Mouse (Mus musculus): ENCODE measurements around the gene Otub1. TPM values are rescaled to one million over a fixed set of nuclear protein-coding genes. Genes with fewer than 3 reads are reported as not detected.

The Otub1 gene
- total RNA-seq, 2 experiments from 2014 or later = 133 to 135 TPM

DNA sequence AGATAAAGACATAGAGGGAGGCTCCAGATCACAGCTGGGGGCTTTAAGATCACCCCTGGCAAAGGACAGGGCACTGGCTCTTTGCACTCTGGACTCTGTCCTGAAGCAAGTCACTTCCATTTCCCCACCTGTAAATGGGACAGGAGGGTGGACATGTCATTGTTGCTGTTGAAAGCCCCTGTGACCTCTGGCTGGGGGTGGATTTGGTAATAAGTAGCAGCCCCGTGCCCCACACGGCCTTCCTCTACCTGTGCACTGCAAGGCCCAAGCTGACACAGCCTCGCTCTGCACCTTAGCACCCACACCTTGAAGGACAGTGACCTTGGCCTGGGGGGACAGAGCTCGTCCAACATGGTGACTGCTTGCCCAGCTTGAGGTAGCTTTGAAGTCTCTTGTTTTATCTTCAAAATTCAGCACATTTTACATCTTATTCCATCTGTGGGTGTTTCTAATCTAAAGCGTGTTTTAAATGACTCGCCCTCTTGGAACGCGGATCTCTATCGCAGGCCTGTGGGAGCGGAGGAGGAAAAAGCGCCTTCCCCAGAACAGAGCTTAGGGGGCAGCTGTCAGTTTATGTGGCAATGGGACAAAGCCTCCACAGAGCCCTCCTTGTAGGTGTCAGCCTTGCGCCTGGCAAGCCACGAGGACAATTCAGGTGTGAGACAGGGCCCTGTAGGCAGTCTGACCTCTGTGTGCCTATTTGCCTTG lies 28.2 kb downstream of the Otub1 start:
- DNase-seq (ENCODE audit: low spot score in 2 of 2) = no peak

DNA sequence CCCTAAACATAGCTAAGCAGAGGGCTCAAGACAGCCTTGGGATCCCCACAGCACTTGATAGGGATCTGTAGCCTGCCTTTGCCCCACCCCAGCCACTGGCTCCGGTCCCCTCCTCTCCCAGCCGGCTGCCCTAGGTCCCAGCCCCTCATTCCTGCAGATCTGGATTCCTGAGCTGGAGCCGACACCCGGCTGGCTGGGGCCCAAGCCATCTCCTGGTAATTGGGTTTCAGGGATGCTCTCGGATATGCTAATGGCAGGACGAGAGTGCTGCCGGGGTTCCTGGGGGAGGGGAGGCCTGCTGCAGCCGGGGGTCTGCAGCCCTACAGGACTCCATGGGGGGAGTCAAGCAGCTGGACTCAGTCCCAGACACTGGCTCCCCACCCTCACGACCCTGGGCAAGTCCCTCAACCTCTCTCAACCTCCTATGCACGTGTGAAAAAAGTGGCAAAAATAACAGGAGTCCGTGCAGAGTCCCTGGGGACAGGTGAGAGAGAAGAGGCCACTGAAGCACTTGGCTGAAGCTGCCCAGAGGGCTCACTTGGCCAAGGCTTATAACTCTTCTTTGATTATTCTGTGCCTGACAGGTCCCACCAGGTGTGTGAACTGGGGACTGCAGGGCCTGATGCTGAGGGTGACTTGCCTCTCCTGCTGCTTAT lies 29.9 kb downstream of the Otub1 start:
- no peak for DNase-seq (ENCODE audit: low spot score in 2 of 2)

DNA sequence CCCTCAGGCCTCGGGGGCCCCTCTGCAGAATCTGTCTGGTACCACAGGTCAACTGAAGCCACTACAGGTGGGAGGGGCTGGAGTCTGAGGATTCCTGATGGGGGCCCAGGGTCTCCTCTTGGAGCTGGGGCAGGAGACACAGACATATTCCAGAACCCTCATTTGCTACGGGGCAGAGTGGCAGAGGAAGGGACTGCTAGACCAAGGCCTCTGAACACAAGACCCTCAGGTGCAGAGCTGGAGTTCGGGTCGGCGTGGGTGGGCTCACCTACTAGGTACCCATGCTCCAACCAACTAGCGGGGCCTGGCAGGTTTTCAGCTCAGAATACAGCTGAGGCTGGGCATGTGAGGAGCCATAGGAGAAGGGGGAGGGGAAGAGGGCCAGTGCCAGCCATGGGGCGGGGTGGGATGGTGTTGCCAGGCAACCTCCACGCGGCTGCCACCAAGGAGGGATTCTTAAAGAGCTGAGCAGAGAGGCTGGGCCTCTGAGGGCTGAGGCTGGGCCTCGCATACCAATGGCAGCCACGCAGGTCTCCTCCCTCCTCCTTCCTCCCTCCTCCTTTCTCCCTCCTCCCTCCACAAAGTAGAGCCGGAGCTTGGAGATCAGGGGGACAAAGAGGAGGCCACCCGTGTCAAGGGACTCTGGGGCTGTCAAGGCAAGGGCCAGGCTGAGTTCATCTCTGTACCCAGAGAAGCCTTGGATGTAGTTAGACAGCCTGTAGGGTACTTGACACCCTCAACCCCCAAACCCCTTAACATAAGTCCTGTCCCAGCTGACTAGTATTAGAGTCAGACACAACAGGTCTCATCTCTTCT lies 33.9 kb downstream of the Otub1 start:
- DNase-seq (ENCODE audit: low spot score in 2 of 2) = no peak

DNA sequence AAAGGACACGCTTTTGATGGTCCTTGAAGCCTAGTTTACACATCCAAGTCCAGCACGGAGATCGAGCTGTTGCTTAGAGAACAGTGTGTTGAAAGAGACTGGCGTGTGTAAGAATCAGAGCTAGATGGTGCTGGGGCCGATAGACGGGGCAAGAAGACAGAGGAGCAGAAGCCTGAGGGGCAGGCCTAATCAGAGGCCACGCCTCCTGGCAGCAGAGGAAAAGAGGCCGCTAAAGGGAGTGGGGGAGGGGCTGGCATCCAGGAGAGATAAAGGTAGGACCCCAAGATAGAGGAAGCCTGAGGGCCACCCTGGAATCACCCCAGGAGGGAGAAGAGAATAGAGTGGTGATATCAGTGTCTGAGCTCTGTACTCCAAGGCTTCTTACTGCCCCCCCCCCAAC lies 34.7 kb downstream of the Otub1 start:
- no peak for DNase-seq (ENCODE audit: low spot score in 2 of 2)

DNA sequence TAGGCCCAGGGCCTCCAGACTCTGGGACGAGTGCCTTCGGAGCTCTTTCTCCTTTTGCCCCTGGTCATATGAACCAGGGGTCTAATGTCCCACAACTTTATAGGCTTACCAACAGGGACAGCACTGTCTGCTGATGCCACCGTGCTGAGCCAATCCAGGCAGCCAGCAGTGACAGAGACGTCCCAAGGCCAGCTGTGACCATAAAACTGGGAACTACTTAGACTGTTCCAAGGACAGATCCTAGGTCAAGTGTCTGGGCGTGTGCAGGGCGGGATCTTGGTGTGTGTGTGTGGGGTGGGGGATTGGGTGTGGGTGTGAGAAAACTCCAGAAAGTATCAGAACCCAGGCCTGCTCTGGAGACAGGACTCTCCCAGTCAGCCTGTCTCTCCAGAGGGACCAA lies 35.2 kb downstream of the Otub1 start:
- no peak for DNase-seq (ENCODE audit: low spot score in 2 of 2)

DNA sequence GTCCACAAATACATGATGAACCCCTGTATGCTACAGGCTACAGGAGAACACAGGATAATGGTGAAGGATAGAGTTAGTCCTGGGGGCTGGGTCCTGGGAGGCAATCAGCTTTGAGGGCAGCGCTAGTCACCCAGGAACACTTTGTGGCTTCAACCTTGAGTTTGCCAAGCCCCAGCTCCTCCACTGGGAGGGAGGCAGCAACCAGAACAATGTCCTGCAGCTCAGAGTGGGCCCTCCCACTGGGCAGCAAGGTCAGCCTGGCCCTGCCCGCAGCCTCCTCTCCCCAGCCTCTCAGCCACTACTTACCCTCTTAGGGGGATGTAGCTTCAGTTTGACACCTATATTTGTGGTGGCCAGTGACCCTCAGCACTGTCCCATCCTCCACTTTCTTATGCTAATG lies 37.7 kb downstream of the Otub1 start:
- DNase-seq (ENCODE audit: low spot score in 2 of 2) = no peak

DNA sequence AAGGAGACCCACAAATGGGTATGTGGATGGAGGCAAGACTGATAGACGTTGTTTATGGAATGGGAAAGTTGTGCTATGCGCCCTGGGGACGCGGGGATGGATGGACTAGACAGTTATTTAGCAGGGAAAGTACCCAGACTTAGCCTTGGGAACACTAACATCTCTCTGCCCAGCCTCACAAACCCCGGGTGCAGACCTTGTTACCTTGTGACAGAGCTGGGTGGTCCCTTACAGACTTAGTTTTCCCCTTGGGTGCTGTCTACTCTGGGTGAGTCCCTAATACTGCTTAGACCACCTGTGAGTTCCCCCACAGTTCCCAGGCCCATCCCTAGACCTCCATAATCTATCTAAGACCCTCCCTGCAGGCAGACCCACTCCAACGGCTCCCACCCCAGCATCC lies 39.3 kb downstream of the Otub1 start:
- DNase-seq (ENCODE audit: low spot score in 2 of 2) = no peak

DNA sequence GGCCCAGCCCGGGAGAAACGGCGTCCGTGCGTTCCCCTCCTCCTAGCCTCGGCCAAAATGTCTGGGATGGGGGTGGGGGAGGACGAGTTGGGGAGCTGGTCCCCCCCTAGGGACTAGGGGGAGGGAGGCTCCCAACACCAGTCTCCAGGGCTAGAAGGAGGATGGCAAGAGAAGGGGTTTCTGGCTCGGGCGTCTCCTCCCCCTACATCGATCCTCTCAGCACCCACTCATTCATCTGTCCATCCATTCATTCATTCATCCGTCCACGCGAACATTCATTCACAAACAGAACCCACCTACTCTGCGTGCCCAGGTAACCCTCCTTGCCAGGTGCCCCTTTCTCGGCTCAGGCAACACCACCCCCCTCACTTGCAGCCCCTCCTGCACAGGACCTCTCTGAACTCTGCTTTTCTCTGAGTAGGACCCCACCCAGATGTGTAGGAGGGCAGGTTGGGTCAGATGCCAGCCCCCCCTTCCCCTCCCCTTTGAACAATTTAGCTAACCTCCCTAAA lies 39.9 kb downstream of the Otub1 start:
- no peak for DNase-seq (ENCODE audit: low spot score in 2 of 2)

DNA sequence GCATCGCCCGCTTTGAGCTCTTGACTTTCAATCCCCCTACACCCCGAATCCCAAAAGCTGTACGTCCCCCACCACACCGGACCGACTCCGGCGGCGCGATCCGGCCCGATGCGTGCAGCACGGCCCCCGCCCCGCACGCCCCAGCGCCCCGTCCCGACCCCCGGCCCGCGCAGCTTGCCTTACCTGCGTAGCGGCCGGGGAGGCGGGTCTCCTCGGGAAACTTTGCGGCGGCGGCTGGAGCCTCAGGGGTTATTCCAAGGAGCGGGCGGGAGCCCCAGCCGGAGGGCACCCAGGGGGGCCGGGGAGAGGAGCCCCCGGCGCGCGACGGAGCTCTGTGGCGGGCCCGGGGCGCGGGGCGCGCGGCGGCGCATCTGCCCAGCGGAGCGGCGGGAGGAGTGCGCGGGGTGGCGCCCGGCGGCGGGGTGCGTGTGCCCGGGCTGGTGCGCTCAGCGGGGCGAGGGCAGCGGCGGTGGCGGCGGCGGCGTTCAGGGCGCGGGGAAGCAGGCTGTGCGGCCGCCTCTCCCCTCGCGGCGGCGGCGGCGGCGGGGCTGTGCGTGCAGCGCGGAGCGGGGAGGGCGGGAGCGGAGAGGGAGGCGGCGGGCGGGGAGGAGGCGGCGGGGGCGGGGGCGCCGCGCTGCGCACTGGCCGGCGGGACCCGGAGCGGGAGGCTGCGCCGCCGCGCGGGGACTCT lies 40.5 kb downstream of the Otub1 start:
- DNase-seq (ENCODE audit: low spot score in 2 of 2) = no peak

DNA sequence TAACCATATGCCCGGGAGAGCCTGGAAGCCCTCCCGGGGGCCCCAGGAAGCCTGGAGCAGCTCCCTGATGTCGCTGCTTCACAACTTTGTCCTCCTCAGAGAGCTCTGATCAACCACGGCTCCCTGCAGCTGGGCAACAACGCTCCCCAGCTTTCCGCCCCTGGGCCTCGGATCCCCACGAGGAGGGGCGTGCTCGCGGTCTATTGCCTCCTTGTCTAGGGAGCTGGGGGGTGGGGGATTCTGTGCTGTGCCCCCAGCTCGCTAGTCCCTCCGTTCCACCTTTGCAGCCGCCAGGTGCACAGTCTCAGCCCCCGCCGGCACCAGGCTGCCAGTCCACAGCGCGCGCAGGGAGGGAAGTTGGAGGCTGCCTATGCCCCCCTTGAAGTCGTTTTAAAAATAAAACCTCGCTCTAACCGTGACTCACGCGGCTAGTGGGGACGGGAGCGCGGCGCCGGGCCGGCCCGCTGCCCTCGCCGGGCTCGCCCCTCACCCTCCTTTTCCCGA lies 41.2 kb downstream of the Otub1 start:
- DNase-seq (ENCODE audit: low spot score in 2 of 2) = no peak

DNA sequence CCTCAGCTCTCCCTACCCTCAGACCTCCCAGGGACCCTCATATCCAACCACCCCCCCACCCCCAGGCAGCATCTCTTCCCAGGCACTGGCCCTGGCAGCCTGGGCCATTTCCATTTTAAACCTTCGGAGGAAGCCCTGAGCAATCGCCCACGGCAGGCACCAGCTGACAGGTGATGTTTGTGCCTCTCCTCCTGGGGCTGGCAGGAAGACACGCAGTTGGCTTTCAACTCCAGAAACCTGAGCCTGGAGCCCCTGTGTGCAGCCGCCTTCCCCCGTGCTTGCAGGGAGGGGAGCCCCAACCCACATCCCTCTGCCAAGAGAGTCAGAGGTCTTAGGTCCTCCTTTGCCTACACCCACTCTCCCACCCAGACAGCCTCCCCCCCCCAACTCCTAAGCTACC lies 41.9 kb downstream of the Otub1 start:
- DNase-seq (ENCODE audit: low spot score in 2 of 2) = no peak

DNA sequence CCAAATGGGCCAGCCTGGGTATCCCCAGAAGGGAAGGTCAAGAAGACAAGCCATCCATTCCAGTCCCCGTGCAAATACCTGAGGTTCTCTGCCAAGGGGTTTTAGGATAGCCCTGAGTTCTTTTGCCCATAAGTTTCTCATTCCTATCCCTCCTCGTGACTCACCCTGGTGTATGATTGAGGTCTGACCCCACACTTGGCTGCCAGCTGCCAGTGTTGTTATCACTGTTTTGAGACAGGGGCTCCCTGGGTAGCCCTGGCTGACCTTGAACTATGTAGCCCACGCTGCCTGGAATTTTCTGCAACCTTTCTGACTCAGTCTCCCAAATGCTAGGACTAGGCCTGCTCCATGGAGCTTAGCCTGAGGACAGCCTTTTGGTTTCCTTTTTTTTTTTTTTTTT lies 45.1 kb downstream of the Otub1 start:
- no peak for DNase-seq (ENCODE audit: low spot score in 2 of 2)

DNA sequence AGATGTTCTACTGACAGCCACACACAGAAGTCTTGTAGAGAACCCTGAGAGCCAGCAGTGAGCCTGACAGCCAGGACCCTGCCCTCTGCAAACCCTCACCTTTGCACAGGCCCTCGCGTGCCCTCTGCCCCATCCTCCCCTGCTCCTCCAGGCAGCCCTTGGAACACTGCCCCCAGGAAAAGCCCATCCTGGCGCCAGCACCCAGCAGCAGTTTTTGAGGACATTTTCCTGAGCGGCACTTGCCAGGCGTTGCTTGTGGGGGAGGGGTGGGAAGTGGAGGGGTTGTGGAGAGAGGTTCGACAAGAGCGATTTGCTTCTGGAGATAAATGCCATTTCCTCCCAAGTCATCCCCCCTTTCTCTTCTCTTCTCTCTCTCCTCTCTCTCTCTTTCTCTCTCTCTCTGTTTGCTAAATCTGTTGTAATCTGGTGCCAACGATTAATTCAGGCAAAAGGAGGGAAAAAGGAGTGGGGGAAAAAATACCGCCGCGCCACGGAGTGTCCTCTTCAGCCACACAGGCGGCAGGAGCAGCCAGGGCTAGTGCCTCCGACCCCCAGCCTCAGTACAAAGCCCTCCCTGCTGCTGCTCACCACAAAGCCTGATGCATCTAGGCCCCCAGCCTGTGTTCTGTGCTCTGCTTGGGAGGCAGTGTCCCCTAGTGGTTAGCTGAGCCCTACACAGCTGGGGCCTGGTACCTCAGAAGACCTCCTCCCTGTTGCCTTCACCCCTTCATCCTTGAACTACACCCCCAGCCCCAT lies 45.8 kb downstream of the Otub1 start:
- DNase-seq (ENCODE audit: low spot score in 2 of 2) = no peak

DNA sequence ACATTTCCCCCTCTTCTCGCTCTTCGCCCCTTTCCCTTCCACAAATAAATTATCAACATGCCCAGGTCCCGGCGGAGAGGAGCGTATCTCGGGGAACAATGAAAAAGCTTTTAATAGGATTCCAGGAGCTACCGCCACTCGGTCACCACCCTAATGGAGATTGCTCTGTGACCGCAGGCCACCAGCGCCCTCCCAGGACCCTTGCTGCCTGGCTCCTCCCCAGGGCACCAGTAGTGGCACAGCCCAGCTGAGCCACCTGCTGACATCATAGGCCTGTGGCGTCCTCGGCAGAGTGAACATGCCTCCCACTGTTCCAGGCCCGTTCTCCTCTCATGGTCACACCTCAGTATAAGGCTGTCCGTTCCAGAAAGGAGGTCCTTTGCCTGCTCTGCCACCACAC lies 48.4 kb downstream of the Otub1 start:
- no peak for DNase-seq (ENCODE audit: low spot score in 2 of 2)

DNA sequence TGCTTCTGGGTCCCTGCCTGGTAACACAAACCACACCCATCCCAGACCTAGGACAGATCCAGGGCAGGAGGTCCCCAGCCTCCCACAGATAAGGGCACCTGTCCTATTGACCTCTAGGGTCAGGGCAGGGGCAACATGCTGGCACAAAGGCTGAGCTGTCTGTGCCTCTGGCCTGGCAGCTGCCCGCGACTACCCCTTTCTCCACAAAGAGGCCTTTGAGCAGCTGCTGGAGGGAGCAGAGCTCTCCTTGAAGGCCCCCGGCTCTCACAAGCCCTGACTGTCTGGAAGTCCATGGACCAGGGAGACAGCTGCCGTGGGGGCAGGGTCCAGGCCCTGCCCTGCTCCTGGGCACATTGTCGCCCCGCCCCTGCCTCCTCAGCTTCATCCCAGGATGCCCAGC lies 50.9 kb downstream of the Otub1 start:
- DNase-seq (ENCODE audit: low spot score in 2 of 2) = no peak

DNA sequence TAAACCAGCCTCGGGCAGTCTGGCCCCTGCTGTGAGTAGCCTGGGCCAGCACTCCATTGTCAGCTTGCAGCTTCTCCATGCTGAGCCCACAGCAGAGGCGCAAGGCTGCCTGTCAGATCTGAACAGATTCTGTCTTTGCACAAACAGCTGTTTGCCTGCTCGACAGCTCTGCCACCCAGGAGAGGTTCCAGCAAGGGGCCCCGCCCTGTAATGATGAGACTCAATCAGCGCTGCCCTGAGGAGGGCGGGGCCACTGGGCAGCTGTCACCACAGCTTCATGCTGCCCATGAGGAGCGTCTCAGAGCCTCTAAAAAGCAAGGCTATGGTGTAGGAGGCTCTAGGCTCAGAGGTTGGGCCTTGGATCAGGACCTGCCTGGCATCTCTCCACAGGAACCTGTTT lies 52.9 kb downstream of the Otub1 start:
- no peak for DNase-seq (ENCODE audit: low spot score in 2 of 2)

DNA sequence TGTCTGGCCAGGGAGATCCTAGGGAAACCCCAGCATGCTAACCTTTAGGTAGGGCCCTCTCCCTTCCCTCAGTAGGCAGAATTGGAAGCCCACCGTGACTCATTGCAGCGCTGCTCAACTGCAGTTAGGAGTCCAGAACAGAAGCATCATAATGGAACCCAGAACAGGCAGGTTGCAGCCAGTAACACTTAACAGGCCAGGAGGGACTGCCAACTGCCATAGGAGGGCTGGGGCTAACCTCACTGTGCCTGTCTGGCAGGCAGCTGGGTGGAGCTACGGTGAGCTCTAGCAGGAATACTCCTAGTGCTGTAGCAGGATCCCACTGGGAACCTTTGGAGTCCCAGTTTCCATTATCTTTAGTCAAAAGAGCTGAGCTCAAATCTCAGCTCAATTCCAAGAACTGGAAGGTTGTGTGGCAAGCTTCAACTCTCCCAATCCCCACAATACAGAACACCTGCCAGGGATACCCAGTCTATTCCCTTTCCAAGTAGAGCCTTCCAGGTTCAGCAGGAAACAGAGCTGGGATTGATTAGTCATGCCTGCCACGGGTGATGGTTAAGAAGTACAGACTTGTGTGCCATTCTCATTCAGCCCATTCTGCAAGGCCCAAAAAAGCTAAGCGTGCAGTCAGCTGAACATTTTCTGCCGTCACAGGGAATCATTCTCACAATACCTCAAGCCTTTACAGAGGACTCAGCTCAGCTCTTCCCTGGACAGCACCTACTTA lies 54.0 kb downstream of the Otub1 start:
- DNase-seq (ENCODE audit: low spot score in 2 of 2) = no peak

DNA sequence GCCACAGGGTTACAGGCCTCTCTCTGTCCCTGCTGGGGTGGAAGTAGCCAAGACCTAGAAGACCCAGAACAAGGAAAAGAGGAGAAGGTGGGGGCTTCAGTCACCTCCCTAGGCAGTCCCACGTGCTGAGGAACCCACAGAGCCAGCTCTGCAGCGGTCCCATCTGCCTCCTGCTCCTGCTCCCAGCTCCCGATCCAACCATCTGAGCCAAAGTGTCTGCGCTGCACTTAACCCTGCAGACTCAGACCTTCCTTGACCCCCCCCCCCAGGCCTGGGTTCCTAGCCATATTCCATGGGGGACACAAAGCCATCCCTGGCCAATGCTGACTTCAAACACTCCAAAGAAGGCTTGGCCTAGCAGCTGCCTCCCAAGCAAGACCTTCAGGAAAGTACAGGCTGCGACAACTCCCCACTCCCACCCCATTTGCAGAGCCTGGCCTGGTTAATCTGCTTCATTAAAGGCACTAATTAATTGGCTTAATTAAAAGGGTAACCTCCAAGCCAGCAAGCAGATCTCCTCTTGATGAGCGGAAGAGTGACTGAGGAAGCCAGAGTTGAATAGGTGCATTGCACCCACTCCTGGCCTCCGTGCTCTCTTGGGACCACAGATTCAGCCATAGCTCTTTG lies 54.7 kb downstream of the Otub1 start:
- DNase-seq (ENCODE audit: low spot score in 2 of 2) = no peak

DNA sequence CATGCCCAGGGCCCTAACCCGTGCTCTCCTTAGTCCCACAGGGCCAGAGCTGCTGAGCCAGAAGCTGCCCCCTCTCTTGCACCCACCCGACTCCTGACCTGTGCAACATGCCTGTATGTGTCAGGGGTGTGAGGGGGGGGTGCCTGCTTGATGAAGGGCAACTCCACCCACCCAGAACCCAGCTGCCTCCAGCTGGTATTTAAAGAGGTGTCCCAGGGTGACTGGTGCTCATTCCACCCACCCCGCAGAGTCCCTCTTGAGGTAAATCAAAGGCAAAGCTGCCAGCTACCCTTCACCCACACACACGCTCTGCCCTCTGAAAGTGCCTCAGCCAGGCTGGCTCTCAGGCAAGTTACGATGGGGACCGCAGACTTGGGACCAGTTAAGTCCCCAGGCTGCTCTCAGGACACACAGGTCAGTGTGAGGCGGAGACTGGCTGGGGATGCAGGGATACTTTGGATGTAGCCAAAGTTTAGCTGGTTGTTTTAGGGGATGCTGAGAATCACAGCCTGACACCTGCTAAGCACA lies 56.9 kb downstream of the Otub1 start:
- no peak for DNase-seq (ENCODE audit: low spot score in 2 of 2)
